Mouse (Mus musculus): ENCODE results near the gene Lamtor4.
"Not testable (repeated sequence)": the region's sequence is repeated elsewhere in the genome, so short reads cannot be mapped to it uniquely, and the experiment has no call there.

Gene Lamtor4

DNA sequence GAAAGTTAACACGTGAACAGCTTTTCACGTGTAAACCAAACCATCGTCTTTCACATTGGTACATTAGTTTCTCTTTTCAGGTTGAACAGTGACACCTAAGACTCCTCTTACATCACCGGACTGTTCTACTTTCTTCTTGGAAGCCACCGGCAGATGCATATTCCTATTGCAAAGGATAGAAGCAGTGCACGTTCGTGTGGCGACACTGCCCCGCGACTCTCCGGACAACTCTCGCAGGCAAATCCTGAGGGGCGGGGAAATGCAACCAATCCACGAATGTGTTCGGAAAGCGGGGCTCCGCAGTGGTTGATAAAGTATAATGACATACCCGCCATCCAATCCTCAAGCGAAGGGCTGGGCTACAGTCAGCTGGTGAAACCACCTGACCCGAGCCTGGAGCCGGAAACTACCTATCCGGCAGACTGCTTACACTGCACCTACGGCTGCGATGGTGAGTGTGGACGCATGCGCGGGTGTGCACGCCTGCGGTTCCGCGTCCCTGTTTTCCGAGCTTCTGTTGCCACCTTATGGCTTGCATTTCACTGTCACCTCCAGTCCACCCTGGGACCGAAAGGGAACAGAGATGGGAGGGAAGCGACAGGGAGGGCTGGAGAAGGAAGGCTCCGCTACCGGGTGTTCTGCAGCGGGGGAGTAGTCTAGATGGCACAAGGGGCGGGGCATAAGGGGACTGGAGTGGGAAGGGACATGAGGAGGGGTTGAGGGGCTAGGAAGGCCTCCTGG lies at the start of gene Lamtor4:
Lamtor4 (plus strand) TSS at position 130 of the 741 bp plus-strand sequence.
- peak; percentile 97 for DNase-seq

DNA sequence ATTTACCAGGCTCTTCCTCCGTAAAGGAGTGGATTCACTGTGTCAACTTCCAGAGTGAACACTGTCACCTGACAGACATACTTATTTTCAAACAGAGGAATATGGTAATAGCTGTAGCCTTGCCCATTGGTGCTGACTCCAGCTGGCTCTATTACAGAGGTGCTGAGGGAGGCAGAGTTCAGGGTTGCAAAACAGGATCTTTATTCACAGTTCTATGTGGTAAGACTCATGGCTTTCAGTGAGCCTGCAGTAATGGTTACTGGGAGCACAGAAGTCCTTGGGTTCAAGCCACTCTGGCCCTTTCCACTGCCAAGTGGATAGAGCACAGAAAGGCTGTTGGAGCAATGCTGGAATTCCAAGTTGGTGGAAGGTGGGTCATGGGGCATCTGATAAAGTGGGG lies 48.0 kb upstream of the Lamtor4 start:
- DNase-seq = no peak

DNA sequence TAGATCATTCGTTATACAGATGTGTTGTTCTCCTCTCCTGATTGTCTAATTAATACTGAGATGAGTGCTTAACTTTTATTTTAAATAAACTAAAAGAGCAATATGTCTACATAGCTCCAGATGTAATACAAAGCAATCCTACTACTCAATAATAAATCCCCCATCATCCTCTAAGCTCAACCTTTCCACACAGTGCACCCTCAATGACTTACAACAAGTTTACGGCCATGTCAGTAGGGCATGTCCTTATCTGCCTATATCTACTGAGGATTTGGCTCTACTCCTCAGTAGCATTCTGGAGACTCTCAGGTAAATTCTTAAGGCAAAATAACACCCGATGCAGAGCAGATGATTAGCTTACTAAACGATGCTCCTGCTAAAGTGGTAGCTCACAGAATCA lies 47.4 kb upstream of the Lamtor4 start:
- DNase-seq = no peak

DNA sequence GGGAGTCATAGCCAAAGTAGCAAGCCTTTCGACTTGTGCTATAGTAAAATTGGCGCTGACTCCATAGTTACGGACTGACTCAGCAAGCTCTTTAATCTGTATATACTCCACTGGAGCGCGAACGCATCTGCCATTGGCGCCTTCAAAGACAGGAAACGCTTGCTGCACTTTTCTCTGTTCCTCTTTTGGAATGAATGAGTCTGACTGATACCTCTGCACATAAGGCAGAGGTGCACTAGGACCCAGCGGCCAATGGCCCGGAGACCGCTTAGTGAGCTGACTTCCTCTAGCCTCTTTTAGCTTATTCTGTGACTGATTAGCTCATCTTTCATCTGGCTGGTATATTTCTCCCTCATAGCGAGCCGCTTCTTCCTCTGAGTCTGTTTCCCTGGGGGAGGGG lies 38.6 kb upstream of the Lamtor4 start:
- DNase-seq = not testable (repeated sequence)

DNA sequence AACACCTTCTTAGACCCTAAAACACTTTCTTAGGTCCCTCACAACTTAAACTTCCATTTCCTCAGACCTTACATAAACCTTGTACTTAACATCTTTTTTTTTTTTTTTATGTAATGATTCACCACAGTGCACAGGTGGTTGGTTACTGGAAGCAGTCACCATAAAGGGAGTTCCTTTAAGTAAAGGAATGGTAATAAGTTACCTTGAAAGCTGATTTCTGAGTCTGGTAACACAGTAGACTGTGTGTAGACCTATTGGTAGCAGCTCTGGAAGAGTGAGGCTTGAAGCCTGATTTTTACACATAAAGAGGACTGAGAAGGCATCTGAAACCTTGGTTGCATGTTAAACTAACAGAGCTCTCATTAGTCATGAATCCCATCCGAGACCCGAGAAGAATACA lies 35.4 kb upstream of the Lamtor4 start:
- DNase-seq = no peak

DNA sequence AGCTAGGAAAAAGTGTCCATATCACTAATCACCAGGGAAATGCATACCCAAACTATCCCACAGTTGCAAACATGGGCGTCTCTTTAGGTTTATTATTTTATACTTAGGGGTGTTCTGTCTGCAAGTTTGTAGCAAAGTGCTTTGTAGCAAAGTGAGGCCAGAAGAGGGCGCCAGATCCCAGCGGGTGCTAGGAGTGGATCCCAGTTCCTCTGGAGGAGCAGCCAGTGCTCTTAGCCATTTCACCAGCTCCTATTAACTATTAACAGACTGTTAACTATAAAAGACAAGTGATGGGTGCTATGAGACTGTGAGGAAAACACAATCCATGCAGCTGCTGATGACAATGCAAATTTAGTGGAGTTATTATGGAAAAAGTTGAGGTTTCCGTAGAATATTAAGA lies 33.2 kb upstream of the Lamtor4 start:
- DNase-seq = peak; percentile 75 to 78

DNA sequence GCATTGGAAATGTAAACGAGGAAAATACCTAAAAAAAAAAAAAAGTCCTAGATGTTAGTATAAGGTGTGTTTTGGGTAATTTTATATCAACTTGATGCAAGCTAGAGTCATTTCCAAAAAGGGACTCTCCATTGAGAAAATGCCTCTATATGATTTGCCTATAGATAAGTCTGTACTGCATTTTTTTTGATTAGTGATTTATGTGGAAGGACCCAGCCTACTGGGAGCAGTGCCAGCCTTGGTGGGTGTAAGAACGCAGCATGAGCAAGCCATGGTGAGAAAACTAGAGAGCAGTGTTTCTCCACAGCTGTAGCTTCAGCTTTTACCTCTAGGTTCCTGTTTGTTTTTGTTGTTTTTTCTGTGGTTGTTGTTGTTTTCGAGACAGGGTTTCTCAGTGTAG lies 32.0 kb upstream of the Lamtor4 start:
- DNase-seq = no peak

DNA sequence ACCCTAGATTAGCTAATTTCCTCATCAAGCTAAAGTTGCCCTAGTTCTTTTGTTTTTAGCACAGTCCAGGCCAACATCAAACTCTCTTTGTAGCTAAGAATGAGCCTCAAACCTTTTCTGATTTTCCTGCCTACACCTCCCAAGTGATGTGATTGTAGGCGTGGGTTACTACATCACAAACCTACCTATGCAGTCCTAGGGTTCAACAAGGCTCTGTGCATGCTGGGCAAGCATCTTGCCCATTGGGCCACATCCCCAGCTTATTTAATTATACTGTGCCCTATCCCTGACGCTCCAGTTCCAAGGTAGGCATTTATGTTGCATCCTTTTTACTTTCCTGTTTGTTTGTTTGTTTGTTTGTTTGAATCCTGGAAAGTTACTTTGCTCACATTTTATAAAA lies 29.6 kb upstream of the Lamtor4 start, which contains the start of gene Nxpe5:
Nxpe5 (plus strand) TSS at position 199 of the 400 bp plus-strand sequence.
- no peak for DNase-seq

DNA sequence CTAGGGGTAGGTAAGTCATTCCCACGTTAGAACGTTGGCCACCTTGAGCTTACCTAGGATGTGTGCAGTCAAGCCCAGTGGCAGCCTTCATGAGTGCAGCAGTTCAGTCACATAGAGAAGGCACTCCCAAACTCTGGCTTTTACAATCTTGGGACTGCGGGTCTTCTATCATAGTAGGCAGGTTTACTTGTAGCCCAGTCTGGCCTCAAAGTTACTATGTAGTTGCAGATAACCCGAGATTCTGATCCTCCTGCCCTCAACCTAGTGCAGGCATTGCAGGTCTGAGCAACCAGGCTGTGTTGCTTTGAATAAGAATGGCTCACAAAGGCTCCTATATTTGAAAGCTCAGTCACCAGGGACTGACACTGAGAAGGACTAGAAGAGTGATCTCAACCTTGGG lies 28.8 kb upstream of the Lamtor4 start:
- no peak for DNase-seq

DNA sequence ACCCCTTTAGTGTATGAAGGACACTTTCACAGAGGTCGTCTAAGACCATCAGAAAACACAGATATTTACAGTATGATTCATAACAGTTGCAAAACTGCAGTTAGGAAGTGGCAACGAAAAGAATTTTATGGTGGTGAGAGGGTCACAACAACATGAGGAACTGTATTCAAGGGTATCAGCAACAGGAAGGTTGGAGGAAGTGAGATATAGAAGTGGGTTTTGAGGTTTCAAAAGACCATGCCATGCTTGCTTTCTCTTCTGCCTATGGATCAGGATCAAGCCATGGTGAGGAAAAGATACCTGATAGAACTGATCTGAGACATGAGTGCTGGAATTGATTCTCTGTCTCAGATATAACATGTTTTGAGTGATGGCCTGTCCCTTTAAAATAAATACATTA lies 27.9 kb upstream of the Lamtor4 start:
- no peak for DNase-seq

DNA sequence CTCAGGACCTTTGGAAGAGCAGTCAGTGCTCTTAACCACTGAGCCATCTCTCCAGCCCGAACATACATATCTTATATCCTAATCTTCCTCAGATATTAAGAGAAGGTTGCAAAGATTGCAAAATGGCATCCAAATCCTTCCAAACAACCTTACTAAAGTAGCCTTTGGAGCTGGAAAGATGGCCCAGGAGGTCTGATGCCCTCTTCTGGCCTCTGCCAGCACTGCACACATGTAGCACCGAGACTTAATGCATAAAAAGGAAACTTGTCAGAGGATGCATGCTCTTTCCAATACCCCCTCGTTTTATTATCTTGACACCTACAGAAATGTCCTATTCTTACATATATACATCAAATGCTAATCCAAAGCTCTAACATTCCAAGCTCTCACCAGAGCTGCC lies 27.3 kb upstream of the Lamtor4 start:
- peak in 1 of 2 experiments; percentile 15 for DNase-seq

DNA sequence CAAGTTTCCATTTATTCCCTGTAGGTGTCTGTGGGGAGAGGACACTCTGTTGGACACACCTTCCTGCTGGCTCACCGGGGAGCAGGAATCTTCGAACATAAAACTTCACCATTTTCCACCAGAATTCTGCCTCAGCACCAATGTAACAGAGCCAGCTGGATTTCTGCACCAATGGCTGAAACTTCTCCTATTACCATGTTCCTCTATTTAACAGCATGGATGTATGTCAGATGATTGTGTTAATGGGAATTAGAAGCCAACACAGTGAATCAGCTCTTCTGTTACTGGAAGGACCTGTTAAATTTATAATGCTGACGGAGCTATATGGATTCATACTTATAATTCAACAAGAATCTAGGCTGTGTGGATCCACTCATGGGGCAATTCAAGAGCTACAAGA lies 25.8 kb upstream of the Lamtor4 start:
- DNase-seq = no peak

DNA sequence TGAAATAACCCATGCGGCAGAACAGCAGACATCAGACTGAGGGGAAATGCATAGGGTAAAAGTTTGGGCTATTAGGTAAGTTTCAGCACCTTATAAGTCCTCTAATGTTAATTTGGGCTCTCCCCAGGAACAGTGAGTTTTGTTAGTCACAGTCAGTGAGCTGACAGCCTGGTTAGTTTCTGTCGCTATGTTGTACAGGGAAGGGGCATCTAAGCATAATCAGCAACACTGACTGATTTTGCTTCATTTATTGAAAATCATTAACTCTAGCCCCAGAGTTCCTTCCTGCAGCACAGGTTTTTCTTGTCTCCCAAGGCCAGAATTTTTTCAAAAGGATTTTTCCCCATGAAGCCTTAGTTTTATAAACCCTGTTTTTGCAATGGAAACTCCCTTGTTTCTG lies 21.5 kb upstream of the Lamtor4 start:
- DNase-seq = no peak

DNA sequence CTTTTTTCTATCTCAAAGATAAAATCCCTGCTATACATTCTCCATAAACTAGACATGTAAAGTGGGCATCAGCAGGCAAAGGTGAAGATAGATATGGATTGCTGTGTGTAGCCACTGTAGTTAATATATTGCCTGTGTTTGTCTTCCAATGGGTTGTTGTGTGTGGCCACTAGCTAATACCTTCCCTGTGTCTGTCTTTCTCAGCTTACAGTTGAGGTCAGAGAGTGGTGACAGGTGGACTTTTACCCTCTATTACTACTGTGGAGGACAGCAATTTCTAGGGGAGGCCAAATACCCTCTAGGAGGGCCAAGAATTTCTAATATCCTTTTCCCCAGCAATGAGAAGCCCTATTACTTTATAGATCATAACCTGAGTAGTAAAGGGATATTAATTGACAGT lies 21.1 kb upstream of the Lamtor4 start:
- no peak for DNase-seq

DNA sequence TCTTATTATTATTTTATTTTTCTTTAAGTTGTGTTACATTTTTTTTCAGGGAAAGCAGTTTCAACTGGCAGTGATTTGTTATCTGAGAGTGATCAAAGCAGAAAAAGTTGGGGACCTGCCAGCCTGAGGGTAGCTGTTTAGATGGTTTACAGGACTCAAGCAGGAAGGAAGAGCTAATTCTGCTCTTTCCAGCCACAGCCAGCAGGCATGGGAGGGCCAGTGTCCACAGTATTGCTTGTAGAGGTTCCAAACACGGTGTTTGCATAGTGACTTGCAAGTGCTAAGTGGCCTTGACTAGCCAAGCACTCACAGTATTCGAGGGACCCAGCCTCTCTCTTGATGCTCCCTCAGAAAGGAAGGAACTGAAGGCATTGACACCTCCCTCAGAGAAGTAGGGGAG lies 13.8 kb upstream of the Lamtor4 start:
- DNase-seq = peak in 1 of 2 experiments; percentile 27

DNA sequence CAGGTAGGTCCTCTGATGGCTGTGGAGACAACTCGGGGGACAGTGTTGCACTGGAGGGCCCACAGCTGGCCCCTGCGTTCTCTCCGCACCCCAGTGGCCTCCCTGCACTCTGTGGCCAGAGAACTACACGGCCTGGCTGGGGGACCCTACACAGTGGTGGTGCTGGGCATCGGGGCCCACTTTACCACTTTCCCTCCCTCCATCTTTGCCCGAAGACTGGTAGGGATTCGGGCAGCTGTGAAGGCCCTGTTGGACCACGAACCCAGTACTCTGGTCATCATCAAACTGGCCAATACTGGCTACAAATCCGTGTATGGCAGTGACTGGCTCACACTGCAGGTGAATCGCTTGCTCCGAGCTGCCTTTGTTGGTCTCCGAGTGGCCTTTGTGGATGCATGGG lies 4.1 kb upstream of the Lamtor4 start:
- DNase-seq = no peak

DNA sequence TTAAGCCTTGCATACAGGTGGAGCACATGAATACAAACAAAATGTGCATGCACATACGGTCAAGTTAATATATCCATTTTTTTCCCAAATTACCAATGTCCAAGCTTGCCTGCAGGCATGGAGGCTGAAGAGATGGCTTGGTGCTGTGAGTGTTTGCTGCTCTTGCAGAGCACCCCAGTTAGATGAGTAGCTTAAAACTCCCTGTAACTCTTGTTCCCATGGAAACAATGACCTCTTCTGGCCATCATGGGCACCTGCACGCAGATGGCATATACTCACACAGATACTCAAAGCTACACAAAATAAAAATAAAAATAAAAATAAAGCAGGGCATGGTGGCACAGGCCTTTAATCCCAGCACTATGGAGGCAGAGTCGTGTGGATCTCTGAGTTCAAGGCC lies 2.2 kb upstream of the Lamtor4 start:
- DNase-seq = no peak

DNA sequence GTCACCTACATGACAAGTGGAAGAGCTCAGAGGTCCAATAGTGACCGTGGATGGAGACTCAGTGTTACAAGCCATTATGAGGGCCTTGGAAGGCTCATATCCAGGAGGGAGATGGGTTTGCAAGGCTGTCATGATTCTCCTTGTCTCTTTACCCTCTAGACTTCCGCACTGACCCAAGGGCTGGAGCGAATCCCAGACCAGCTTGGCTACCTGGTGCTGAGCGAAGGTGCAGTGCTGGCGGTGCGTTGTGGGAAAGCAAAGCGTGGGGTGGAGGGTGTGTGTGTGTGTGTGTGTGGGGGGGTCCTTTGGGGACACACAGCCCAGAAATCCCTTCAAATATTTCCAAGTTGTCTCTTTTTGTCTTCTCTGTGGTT lies 799 bp downstream of the Lamtor4 start:
- DNase-seq = no peak

DNA sequence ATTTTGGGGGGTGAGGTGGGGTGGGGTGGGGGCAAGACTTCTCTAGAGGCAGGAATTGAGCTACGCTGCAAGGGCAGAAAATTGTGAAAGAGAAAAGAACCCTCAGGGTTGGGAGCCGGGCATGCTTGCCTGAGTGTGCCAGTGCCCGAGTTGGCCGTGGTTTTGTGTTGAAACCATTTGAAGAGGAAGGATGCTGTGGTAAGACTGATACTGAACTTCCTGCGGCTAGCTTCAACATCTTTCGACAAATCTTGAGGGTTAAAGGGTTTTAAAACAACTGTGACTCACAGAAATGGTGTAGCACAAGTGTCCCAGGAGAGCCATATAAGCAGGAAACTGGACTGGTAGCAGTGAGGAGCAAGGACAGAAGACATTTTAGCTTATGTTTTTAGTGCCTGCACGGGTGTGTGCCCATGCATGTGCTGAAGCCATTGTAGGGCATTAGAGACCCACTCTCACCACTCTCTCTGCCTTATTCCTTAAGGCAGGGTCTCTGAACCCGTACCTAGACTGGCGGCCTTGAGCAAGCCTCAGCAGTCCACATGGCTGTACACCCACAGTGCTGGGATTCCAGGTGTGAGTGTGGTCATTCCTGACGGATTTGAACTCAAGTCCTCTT lies 1.8 kb downstream of the Lamtor4 start:
- peak in 1 of 2 experiments; percentile 35 for DNase-seq

DNA sequence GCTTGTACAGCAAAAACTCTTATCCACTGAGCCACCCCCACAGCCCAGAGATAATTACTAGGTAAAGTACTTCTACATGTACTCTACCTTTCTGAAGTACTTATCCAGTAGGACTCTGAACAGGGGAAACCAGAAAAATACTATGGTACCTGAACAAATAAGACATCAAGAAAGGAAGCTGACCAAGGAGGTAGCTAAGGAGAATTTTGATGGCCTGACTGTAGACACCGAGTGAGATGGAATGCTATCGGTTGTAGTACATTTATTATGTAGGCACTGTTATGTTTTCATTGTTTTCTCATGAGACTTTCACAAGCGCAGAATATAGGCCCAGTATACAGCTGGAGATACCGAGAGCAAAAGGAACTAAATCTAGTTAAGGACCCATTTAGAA lies 2.3 kb downstream of the Lamtor4 start:
- DNase-seq = no peak

DNA sequence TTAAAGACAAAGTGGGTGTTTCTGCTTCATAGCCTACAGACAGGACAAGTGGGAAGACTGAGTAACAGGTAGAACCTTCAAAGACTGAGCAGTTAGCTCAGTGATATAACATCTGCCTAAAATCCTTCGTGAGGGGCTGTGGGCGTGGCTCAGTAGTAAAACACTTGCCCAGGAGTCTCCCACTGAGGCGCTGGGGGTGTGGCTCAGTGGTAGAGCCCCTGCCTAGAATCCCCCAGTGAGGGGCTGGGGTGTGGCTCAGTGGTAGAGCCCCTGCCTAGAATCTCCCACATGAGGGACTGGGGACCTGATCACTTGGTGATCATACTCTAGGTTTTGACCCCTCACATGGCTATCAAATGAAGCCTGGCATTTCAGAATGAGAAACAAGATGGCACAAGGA lies 2.8 kb downstream of the Lamtor4 start:
- DNase-seq = no peak

DNA sequence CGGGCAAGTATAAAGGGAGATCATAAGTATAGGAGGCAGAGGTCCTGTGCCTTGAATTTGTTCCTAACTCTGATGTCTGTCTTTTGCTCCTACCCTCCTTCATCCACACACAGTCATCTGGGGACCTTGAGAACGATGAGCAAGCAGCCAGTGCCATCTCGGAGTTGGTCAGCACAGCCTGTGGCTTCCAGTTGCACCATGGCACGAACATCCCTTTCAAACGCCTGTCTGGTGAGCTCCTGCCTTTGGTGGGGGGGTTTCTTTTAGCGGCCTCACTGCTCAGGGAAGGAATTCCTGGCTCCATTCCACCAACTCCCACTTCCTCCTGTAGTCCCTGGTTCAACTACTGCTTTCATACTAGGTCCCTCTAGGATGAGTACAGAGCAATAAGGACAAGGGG lies 3.3 kb downstream of the Lamtor4 start:
- no peak for DNase-seq

DNA sequence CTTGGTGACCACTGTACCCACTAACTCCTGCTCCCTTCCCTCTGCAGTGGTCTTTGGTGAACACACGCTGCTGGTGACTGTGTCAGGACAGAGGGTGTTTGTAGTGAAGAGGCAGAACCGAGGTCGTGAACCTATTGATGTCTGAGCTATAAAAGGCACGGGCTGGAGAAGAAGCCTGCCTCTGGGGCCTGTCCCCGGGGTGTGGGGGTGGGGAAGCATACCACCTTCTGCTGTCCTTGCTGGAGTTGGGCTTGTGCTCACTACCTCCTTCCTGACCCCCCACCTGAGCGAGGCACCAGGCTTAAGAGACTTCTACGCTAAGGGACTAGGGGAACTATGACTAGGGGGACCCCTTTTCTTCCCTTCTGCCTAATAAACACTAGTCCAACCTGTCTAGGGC lies 3.7 kb downstream of the Lamtor4 start:
- DNase-seq = no peak

DNA sequence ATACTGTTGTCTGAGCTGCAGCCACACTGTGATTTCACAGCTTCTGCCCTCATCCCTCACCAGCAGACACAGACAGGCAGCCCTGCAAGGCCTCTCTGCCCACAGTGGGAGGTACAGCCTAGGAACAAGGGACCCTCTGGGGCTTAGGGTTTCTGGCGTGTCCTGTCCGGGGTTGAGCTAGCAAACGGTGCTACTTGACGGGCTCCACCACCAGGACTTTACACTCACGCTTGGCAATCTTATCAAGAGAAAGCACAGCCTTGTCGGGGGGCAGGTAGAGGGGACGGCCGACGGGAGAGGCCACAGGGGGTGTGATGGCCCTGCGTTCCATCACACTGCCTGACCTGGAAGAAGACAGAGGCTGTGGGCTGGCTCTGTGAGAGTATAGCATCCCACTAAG lies 4.8 kb downstream of the Lamtor4 start:
- DNase-seq = no peak

DNA sequence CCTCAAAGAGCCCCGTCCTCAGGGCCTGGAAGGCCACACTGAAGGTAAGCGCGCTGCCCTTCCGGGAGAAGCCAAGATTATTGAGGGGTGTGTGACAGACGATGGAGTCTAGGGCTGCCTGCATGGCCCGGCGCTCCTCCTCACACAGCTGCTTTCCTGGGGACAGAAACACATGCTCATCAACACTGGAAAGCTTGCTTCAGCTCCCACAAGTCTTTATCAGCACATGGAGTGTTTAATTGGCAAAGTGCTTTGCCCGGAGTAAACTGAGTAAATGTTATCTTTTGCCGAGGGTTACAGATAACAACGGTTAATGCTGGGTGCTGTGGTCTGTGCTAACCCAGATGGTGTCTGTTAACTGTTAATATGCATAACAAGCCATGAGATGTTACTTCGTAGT lies 5.6 kb downstream of the Lamtor4 start:
- DNase-seq = no peak

All from lung, adult 18-20 months (tissue).